Mouse (Mus musculus) monocyte, adult 2 months (primary cell): ENCODE data around the gene Stt3a.

Experiments used
- DNase-seq, 2 experiments: peaks; one replicate each; pipeline ENCODE4 v3.0.0; 2022; ENCODE audit warnings: low spot score in 2 of 2, low read depth in 1 of 2

Stt3a gene

GRCm38 (mm10) chr9:36767203-36768143 is at the start of gene Stt3a:
TSS of gene Stt3a (minus strand) at chr9:36767679.
- peak; percentile 94 to 96 for DNase-seq

DNA sequence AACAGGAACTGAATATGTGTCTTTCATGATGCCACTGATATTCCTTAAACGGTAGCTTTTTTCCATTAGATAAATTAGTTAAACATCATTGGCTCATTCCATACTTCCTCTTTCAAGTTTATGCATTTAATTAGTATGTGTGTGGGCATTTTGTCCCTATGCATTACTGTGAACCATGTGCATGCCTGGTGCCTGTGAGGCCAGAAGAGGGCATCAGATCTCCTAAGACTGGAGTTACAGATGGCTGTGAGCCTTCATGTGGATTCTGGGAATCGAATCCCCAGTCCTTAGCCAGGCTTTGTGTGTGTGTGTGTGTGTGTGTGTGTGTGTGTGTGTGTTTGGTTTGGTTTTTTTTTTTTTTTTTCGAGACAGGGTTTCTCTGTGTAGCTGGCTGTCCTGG is 47.0 kb upstream of the Stt3a start:
- no peak for DNase-seq

GRCm38 (mm10) chr9:36808126-36808785 is 40.8 kb upstream of the Stt3a start:
- no peak for DNase-seq

DNA sequence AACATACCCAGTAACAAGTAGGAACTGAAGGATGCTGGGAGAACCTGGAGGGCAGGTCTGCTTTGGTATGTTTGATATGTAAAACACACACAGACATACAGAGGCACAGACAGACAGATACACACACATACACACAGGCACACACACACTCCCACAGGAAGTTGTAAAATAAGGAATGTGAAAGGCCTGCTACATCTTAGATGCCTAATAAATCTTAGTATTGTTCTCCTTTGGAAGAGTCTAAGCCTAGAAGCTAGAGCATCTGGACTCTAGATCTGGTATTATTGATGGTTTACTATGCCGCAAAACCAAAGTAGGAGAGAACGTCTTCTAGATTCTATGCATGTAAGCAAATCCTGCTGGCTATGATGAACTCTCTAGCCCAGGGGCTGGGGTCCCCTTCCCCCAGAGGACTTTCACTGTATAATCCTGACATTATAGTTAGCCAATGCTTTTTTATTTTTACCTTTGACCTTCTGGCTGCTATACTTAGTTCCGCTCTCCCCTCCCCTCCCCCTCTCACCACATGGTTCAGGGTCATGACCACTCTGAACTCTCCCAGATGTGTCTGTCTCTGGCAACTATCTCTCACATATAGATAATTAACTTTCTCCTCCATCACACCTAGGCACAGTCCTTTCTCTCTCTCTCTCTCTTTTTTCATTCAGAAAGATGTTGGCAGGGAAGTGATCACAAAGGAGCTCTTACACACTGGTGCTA is 37.9 kb upstream of the Stt3a start:
- DNase-seq, result no peak

GRCm38 (mm10) chr9:36803926-36804325 is 36.4 kb upstream of the Stt3a start:
- DNase-seq, result no peak

- DNase-seq, result no peak
Measured at GRCm38 (mm10) chr9:36803386-36803785, 35.9 kb upstream of the Stt3a start.

- DNase-seq, result no peak
Measured at GRCm38 (mm10) chr9:36802951-36803350, 35.5 kb upstream of the Stt3a start.

DNA sequence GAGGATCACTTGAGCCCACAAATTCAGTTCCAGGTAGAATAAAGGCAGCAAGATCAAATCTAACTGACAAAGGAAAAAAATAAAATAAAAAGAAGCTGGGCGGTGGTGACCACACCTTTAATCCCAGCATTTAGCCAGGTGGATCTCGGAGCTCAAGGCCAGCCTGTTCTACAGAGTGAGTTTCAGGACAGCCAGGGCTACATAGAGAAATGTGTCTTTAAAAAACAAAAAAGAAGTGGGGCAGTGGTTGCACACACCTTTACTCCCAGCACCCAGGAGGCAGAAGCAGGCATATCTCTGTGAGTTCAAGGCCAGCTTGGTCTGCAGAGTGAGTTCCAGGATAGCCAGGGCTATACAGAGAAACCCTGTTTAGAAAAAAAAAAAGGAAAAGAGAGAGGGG is 34.5 kb upstream of the Stt3a start:
- no peak for DNase-seq

GRCm38 (mm10) chr9:36796781-36797555 is 29.5 kb upstream of the Stt3a start, which contains the start of gene Ei24:
TSS of gene Ei24 (minus strand) at chr9:36797393.
- DNase-seq, result peak; percentile 48 to 77

- no peak for DNase-seq
Measured at GRCm38 (mm10) chr9:36796224-36796623, 28.7 kb upstream of the Stt3a start.

- DNase-seq, result no peak
Measured at GRCm38 (mm10) chr9:36795556-36795955, 28.1 kb upstream of the Stt3a start.

- DNase-seq, result no peak
Measured at GRCm38 (mm10) chr9:36794487-36794886, 27.0 kb upstream of the Stt3a start.

DNA sequence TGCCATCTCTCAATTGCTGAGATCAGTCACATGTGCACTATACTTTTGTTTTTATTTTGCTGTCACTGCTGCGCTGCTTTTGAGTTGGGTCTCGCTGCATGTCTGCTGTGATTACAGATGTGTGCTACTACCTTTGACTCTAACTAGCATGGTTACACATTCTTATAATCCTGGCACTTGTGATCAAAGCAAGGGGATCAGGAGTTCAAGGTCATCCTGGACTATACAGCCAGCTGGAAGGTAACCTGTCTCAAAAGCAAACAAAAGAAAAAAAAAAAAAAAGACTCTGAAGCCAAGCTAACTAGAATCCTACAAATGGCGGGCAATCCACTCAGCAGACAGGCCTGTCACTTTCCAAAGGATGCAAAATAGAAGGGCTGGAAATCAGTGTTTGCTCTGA is 24.7 kb upstream of the Stt3a start:
- no peak for DNase-seq

DNA sequence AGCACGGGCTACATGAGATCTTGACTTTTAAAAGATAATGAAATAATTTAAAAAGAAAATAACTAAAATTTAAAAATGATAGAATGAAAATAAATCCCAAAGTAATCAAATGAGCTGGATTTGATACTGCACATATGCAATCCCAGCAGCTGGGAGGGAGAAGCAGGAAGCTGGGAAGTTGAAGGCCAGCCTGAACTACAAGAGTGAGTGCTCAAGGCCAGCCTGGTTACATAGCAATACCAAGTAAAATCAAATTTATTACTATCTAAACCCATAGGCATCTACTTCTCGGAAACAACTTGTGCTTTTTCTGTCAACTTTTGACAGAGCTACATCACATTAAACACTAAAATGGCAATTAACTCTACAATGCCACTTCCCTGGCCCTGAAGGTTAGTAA is 16.4 kb upstream of the Stt3a start:
- DNase-seq, result no peak

- no peak for DNase-seq
Measured at GRCm38 (mm10) chr9:36769048-36769413, 1.6 kb upstream of the Stt3a start.

GRCm38 (mm10) chr9:36768156-36769047 is 923 bp upstream of the Stt3a start:
- DNase-seq, result peak in 1 of 2 experiments; percentile 8

DNA sequence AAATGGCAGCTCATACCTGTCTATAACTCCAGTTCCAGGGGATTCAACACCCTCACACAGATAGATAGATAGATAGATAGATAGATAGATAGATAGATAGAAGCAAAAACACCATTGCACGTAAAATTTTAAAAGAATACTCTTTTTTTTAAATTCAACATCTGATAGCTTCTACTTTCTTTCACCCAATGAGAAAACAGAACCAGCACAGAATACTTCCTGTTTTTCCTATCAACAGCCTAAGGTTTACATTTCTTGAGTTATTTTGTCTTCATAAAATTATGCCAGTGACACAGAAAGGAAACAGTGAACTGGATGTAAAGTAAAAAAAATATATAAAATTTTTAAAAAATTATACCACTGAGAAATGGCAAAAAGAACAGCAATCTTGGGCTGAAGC is 3.1 kb downstream of the Stt3a start:
- DNase-seq, result no peak

- DNase-seq, result no peak
Measured at GRCm38 (mm10) chr9:36727034-36727755, 40.3 kb downstream of the Stt3a start, which contains the start of gene Chek1. TSS of gene Chek1 (minus strand) at chr9:36727065.
